Mouse (Mus musculus) spleen, postnatal 36 days (tissue): ENCODE results near the gene Mypn.

ENCODE experiments used
- DNase-seq, 2 experiments: peaks; one replicate each; pipeline ENCODE4 v3.0.0; 2022; ENCODE audit warnings: low spot score in 2 of 2, mixed read lengths in 1 of 2

Gene Mypn

GRCm38 (mm10) chr10:63113716-63114360, 89.9 kb downstream of the Mypn start:
- no peak for DNase-seq

GRCm38 (mm10) chr10:63113027-63113604, 90.6 kb downstream of the Mypn start:
- DNase-seq = no peak

DNA sequence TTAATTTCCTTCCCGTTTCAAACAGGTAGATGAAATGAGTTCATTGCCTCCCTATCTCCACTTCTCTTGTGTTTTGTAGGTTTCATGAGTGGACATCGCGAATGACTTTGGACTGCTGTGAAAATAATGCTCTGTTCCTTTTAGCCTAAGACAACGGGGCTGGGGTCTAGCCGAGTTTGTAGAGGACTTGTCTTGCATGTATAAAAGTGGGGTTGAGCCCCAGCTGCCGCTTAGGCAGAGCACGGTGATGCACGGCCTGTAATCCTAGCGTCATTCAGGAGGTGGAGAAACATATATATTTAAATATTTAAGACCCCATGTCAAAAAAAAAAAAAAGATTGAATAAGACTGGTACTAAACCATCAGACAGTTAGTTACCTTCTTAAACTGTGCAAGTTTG, 103.1 kb downstream of the Mypn start:
- DNase-seq = no peak

- no peak for DNase-seq
Observed at GRCm38 (mm10) chr10:63099941-63100562, 103.7 kb downstream of the Mypn start.

GRCm38 (mm10) chr10:63099521-63099920, 104.2 kb downstream of the Mypn start, which contains the start of gene Atoh7:
Gene Atoh7, plus strand, starts transcription at chr10:63099651.
- no peak for DNase-seq

- DNase-seq = no peak
Observed at GRCm38 (mm10) chr10:63098191-63098590, 105.6 kb downstream of the Mypn start.

DNA sequence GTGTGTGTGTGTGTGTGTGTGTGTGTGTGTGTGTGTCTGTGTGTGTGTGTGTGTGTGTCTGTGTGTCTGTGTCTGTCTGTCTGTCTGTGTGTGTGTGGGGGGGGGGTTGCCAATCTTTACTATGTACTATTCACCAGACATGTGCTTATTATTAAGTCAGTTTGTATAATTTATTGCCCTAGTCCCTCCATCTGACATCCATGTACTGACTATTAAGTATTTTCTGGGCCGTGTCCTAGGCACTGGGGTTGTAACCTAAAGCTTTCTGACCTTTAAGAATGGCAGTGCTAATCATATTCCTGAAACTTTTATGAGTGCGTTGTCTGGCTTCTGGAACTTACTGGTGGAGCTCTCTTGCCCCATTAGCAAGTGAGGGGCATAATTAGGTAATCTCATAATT, 107.0 kb downstream of the Mypn start:
- DNase-seq = no peak

DNA sequence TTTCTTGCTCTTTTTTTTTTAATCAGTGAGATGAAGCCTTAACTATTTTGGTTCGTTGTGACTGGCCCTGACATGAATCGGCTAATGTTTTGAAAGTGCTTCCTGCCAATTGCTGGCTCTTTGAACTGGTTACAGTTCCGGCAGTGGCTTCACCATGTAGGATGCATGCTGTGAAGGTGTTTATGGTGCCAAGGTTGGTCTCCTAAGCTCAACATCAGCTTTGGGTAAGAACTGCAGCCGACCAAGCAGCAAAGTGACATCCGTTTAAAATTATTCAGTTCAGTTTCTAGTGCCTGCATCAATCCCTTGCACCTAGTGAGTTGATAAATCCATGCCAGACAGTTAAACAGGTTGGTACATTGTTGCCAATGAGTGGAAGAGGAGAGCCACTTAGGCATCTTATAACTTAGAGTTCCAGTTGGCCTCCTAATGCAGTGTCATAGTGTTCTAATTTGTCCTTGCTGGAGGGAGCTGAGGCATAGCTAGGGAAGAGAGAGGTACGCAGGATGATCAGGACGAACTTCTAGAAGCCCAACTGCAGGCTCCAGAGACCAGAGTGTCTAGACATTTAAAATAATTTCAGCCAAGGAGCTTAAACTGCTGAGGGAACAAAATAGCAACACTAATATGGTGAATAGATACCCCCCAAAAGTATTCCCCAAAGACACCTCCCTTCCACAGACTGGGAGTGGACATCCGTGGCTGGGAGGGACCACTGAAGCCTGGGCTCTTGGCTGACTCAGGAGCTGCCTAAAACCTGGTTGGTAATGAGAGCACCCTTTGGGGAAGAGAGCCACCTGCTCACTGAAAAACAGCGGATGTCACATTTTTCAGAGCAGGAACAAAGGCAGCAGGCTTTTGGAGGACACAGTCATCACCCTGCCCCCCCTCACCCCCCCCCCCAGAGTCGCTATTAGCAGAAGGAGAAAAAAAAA, 110.9 kb downstream of the Mypn start:
- no peak for DNase-seq

DNA sequence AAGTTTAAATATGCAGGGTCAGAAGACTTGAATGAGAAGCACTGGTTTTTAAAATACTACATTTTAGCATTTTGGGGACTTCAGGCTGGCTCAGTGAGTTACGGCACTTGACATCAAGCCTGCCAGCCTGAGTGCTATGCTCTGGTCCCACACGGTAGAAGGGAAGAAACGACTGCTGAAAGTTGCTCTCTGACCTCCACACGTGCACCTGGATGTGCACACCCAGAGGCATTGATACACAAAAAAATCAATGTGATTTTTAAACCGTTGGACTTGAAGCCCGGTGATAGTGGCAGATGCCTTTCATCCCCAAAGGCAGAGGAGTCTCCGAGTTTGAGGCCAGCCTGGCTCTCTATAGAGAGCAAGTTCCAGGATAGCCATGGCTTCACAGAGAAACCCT, 111.8 kb downstream of the Mypn start:
- DNase-seq = no peak

GRCm38 (mm10) chr10:63089758-63090571, 113.8 kb downstream of the Mypn start:
- no peak for DNase-seq

GRCm38 (mm10) chr10:63089103-63089757, 114.5 kb downstream of the Mypn start:
- DNase-seq = peak; percentile 18 to 43

DNA sequence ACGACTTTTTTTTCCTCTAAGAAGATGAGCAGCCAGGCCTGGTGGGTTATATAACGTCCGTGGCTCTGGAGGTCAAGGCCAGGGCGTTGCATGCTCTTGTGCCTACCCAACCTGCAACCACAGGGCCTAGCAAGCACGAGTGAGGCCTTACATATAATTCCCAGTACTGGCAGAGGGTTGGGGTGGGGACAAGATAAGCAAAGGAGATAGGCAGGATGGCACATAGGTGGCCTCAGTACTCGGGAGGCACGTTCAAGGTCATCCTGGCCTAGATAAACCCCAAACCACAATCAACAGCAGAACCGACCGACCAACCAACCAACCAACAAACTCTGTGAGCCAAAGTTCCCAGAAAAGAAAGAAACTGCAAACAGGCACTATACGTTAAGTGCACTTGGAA, 117.4 kb downstream of the Mypn start:
- no peak for DNase-seq

DNA sequence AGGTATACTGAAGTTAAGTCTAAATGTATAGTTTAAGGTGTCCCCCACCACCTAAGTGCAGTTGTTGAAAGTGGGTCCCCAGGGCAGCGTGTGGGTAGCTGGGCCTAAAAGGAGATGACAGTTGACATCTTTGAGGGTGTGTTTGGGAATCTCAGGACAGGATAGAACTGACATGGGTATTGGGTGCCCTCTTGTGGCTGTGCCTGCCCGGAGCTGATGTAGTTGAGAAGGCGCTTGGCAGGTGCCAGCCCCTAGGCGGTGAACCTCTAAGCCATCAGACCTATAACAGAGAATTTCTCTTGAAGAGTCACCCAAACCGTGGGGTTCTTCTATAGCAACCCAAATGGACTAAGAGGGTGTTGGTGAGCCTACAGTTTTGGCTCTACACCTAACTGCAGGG, 137.8 kb downstream of the Mypn start:
- peak; percentile 68 to 70 for DNase-seq
